Mouse (Mus musculus) olfactory bulb, adult 2 months (tissue): ENCODE data around the gene Wnt6. TPM values are rescaled to one million over a fixed set of nuclear protein-coding genes. Genes with fewer than 3 reads are reported as not detected.

Experiments used
- H3K27ac ChIP-seq: fragments of 200-500 bp; 2 replicates; pipeline ENCODE4 v1.5.1; 2012; ENCODE audit warnings: low read depth, low read length; ENCODE audit not compliant: insufficient read depth
- H3K4me1 ChIP-seq: fragments of 200-500 bp; 2 replicates; pipeline ENCODE4 v1.6.1; 2012; ENCODE audit warnings: low read length; ENCODE audit not compliant: control insufficient read depth, insufficient read depth
- H3K4me3 ChIP-seq: fragments of 200-500 bp; 2 replicates; pipeline ENCODE4 v1.5.1; 2012; ENCODE audit warnings: mild to moderate bottlenecking, low read depth, low read length, moderate library complexity; ENCODE audit not compliant: insufficient read depth
- CTCF ChIP-seq: fragments of 200-500 bp; IDR thresholded peaks from 2 replicates; pipeline ENCODE4 v1.5.1; 2012; ENCODE audit warnings: low read depth, mild to moderate bottlenecking, low read length, moderate library complexity; ENCODE audit not compliant: insufficient read depth
- POLR2A ChIP-seq: fragments of 200-500 bp; IDR thresholded peaks from 2 replicates; pipeline ENCODE4 v1.6.1; 2012; ENCODE audit warnings: mild to moderate bottlenecking, low read depth, low read length, moderate library complexity; ENCODE audit not compliant: insufficient read depth
- WGBS: fragments of 180-500 bp; shearing (Covaris S2); methylation state at CpG from one replicate; pipeline ENCODE4 v1.1.7; 2018; 5-methylcytosine and 5-hydroxymethylcytosine counted together
- polyA plus RNA-seq: library from polyadenylated mRNA; stranded (reverse); fragments of >200 nt; gene quantifications from 2 replicates; pipeline ENCODE4 v1.2.4, GENCODE M21; 2012; ENCODE audit warnings: low replicate concordance; ENCODE audit not compliant: missing spikeins, insufficient read depth, insufficient read length

The Wnt6 gene
- polyA plus RNA-seq, 1 experiment = not detected

DNA sequence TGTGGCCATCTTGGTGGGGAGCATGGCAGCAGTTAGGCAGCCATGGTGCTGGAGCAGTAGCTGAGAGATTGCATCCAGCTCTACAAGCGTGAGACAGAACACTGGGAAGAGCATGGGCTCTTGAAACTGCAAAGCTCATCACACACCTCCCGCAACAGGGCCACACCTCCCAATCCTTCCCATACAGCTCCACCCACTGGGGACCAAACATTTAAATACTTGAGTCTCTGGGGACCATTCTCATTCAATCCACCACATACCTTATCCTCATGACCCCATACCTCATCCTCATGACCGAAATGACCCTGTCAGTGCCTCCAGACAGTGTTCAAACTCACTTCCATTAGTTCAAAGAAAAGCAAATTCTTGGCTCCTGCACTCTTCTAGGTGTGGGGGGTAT, 61.6 kb downstream of the Wnt6 start:
- Histone ChIP-seq H3K4me3 (no peak overlapping the region), H3K27ac (no peak overlapping the region), H3K4me1 (peaks cover 2% of the 10 kb centered on the region)
- WGBS = 90% methylated on average over 3 of the region's 3 CpGs
- TF ChIP-seq POLR2A = no peak
- no peak for TF ChIP-seq CTCF

Other genes with a start within 250 kb of the Wnt6 start
- not detected in 2 replicates for gene Plcd4, start 229.0 kb upstream of the Wnt6 start, polyA plus RNA-seq
- not detected in 2 replicates for gene Usp37, start 227.6 kb upstream of the Wnt6 start, polyA plus RNA-seq
- gene Zfp142, start 183.6 kb upstream of the Wnt6 start, polyA plus RNA-seq = not detected in 2 replicates
- not detected in 2 replicates for gene Bcs1l, start 183.6 kb upstream of the Wnt6 start, polyA plus RNA-seq
- gene Rnf25, start 170.5 kb upstream of the Wnt6 start, polyA plus RNA-seq = not detected in 2 replicates
- not detected in 2 replicates for gene Stk36, start 170.4 kb upstream of the Wnt6 start, polyA plus RNA-seq
- 137 TPM in 1 of 2 replicates, not detected in the other for gene Ttll4, start 110.1 kb upstream of the Wnt6 start, polyA plus RNA-seq
- not detected in 2 replicates for gene Cyp27a1, start 58.3 kb upstream of the Wnt6 start, polyA plus RNA-seq
- gene Prkag3, start 22.7 kb upstream of the Wnt6 start, polyA plus RNA-seq = not detected in 2 replicates
- not detected in 2 replicates for gene Wnt10a, start 19.6 kb downstream of the Wnt6 start, polyA plus RNA-seq
- not detected in 2 replicates for gene Cdk5r2, start 83.0 kb downstream of the Wnt6 start, polyA plus RNA-seq
- gene Fev, start 113.5 kb downstream of the Wnt6 start, polyA plus RNA-seq = not detected in 2 replicates
- not detected in 2 replicates for gene Cryba2, start 121.3 kb downstream of the Wnt6 start, polyA plus RNA-seq
- gene Cfap65, start 163.7 kb downstream of the Wnt6 start, polyA plus RNA-seq = not detected in 2 replicates
- not detected in 2 replicates for gene Ihh, start 179.8 kb downstream of the Wnt6 start, polyA plus RNA-seq